Mouse (Mus musculus) fibroblast of lung, adult 2 months (primary cell): ENCODE data around the gene Sp6.

Experiments
- DNase-seq: peaks from one replicate; pipeline ENCODE4 v3.0.0-alpha.2; 2011; ENCODE audit warnings: low read depth

The Sp6 gene

GRCm38 (mm10) chr11:97021873-97022484 lies 8.8 kb downstream of the Sp6 start:
- no peak for DNase-seq

DNA sequence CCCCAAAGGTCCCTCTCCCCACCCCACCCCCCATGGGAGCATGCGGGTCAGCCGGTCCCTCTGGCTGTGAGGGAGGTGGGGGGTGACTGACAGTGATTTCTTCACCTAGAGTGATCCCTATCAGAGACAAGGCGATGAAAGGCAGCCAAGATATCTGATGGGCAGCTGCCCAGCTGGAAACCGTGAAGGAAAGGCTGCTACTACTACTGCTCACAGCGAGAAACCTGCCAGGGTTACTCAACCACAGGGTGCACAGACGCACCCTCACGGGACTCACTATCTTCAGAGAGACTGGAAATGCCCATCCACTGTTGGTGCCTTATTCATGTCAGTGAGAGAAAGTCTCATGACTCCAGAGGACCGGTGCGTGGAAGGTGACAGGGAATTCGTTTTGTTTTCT lies 11.8 kb downstream of the Sp6 start:
- DNase-seq: no peak

DNA sequence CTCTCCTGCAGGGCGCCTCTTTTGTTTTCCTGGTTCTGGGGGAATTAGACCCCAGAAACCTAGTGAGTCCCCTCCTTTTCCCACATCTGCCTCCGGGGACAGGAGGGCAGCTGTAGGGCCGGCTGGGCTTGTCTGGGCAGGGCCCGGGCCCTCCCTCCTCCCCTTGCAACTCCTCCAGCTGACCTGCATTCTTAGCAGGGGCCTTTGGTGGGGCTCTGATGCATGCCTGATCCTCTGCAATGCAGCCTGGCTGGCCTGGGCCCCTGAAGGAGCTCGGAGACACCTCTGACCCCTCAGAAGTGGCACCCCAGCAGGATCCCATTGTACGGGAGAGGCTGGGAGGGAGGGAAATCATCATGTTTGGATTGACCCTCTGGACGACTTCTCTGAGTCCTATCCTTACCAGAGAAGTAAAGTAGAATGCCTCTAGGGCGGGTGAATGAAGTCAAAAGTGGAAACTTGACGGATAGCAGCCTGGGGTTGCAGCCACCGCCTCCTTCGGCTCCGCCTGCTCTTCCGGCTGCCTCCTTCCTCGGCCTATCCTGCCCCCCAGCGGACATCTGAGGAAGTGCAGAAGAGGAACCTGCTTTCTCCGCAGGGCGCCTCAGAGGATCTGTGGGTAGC lies 12.6 kb downstream of the Sp6 start:
- DNase-seq: peak; percentile 65

DNA sequence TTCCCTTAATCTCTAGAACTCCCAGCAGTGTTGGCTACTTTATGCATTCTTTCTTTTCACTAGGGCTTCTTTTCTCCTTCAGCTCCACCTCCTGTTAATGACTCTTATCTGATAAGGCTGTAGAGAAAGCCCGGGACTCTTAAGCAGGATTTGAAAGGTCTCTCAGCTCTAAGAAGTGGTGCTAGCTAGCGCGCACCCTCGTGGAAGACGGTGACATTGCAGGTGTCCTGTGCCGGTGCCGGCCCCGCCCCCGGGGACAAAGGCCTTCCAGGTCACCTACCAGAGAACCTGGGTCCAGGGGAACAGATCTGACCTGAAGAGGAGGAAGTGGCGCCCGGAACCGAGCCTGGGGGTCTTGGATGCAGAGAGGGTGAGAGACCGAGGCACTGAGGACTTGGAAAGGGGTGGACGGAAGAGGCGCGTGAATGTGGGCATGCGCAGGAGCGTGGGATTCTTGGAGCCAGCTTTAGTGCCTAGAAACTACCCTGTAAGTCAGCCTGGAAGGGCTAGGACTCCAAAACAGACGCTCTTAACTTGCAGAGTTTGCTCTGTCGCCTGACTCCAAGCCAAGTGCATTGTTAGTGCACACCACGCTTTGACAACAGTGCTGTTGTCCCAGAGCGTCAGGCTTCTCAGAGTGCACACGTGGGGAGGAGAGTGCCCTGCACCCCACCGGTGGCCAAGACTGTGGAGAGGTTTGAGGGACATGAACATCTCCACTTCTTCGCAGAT lies 16.7 kb downstream of the Sp6 start, which contains the start of gene Scrn2:
Scrn2 (plus strand) TSS at position 253 of the 732 bp plus-strand sequence.
- peak; percentile 73 for DNase-seq

GRCm38 (mm10) chr11:97030426-97030825 lies 17.2 kb downstream of the Sp6 start:
- DNase-seq: no peak

DNA sequence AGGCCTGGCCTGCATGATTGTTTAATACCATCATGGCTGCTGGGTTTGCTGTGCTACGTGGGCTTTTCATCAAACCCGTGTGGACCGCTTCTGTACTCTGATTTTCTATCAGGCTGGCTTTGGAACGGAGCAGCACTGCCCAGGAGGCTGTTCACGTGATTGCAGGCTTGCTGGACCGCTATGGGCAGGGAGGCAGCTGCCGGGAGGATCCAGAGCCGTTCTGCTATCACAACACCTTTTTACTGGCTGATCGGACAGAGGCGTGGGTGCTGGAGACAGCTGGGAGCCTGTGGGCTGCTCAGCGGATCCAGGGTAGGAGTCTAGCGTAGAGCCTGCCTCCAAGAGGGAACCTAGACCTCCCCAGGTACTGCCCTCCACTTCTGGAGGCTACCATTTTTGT lies 18.8 kb downstream of the Sp6 start:
- no peak for DNase-seq

GRCm38 (mm10) chr11:97032499-97032898 lies 19.3 kb downstream of the Sp6 start:
- no peak for DNase-seq

DNA sequence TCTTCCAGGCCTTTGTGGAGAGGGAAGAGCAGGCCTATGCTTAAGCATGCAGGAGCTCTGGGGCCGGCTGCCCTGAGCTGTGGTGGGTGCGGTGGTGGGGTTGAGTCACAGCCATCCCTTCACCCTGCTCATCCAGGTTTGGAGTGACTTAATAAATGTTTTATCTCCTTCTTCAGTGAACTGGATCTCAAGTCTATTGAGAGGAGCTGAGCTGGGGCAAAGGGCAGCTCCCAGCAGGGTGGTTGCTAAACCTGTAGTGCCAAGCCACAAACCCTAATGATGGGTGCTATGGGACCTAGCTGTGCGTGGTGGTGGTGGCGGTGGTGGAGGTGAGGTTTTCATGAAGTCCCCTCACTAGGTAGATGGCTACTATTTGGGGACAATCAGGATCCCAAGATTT lies 20.6 kb downstream of the Sp6 start:
- no peak for DNase-seq

- DNase-seq: no peak
These were observed 22.9 kb downstream of the Sp6 start for GRCm38 (mm10) chr11:97036141-97036540.

DNA sequence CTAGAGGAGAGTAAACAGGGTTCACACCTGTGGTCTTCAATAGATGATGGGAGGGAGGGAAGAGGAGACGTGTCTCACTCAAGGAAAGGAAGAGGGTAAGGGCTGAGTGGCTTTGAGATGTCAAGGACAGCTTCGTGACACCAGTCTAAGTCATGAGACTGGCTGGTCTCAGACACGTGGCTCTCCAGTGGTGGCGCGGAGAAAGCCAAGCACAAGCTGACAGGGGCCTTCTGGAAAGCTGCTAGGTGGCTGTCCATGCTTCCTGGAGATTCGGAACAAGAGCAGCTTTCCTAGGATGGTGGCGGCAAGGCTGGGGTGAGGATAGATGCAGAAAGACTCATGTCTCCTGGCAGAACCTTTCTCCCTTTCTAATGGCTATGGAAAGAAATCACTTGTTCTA lies 25.7 kb downstream of the Sp6 start:
- DNase-seq: no peak

- DNase-seq: no peak
These were observed 27.3 kb downstream of the Sp6 start for GRCm38 (mm10) chr11:97040301-97041021.

DNA sequence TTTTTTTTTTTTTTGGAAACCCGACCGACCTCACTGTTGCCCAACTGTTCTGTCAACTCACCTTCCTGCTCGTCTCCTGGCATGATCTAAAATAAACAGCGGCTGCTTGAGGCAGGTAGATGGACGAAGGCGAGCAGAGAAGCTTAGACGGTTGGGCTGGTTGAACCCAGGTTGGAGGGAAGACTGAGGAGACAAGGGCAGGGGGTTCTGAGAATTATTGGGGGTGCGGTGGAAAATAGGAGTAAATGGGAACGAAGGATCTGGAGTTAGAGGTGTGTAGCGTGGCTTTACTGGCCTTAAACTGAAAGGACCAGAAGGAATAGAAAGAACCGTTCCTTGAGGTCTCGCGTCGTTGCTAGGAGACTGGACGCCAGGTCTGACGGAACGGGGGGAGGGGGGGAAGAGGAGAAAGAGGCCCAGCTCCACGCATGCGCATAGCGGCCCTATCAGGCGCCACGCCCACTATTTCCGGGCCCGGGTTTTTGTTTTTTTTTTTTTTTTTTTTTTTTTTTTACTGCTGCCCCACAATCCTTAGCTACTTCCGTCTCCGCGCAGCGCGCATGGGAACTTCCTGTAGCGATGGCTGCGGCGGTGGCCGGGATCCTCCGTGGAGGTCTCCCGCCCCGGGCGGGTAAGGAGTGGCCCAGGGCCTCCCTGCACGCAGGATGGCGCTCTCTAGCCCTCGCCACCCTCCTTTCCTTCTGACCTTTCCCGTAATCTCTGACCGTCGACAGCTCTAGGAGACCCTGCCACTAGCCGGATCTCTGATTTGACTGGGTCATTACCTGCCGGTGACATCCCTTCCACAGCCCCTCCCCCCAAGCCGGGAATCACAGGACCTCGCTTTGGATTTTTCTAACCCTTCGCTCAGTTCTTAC lies 28.1 kb downstream of the Sp6 start, which contains the start of the genes Lrrc46 and Mrpl10:
Lrrc46 (minus strand) TSS at position 386 of the 878 bp plus-strand sequence.
Mrpl10 (plus strand) TSS at position 539 of the 878 bp plus-strand sequence.
- peak; percentile 85 for DNase-seq

- DNase-seq: no peak
These were observed 31.7 kb downstream of the Sp6 start for GRCm38 (mm10) chr11:97044902-97045301.

DNA sequence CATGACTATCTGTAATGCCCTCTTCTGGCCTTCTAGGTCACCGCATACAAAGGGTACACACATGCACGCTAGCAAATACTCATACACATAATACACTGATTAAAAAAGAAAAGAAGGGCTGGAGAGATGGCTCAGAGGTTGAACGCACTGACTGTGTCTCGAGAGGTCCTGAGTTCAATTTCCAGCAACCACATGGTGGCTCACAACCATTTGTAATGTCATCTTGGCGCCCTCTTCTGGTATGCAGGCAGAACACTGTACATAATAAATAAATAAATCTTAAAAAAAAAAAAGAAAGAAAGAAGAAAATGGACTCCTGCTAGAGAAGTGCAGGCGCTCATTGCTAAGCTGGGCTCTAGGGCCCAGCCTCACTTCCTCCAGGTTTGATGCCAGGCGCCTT lies 32.7 kb downstream of the Sp6 start:
- DNase-seq: no peak

- DNase-seq: no peak
These were observed 35.0 kb downstream of the Sp6 start for GRCm38 (mm10) chr11:97048090-97048650.

DNA sequence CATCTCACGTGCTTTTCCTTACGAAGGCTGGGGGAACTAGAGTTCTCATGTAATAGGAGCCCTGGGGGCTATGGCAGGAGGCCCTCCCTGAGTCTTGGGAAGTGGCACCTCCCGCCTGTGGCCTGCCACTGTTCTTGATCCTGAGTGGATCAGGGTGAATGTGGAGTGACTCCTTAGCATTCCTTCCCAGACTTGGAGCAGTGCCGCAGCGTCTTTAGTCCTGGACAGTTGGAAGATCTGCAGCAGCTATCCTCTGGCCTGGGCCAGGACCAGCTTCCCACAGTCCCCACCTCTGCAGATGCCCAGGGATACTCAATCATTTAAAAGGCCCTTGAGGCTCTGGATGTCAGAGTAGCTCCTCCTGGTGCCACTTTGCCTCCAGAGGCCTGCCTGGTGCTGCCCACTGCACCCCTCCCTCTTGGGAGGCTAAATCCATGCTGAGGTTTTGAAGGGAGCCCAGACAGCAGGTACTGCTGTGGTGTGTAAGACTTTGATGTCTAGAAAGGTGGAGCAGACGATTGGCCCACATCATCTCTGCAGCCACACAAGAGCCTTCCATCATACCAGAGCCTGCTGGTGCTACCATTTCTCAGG lies 36.4 kb downstream of the Sp6 start:
- no peak for DNase-seq

GRCm38 (mm10) chr11:97050216-97050943 lies 37.2 kb downstream of the Sp6 start, which contains the start of gene Osbpl7:
TSS of gene Osbpl7 (plus strand) at chr11:97050628.
- DNase-seq: peak; percentile 42

GRCm38 (mm10) chr11:97050944-97051586 lies 37.9 kb downstream of the Sp6 start:
- no peak for DNase-seq

DNA sequence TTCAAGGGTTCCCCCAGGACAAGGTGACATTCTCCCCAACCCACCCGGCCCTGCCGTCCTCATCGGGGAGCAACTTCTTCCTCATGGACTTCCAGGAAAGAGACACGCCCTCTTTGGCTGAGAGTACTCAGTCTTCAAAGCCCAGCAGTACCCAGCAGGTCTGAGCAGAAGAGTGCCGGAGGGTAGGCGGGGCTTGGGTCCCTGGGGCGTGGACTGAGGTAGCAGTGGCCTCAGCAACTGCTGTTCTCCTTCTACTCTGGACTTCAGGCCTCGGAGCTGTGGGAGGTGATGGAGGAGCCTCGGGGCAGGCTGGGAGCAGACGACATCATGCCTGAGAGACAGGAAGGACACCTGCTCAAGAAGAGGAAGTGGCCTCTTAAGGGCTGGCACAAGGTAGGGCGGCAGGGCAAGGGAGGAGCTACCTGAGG lies 39.0 kb downstream of the Sp6 start:
- no peak for DNase-seq
